Mouse (Mus musculus) testis, adult 10 weeks (tissue): ENCODE measurements around the gene Pkd2l1. TPM values are rescaled to one million over a fixed set of nuclear protein-coding genes. Genes with fewer than 3 reads are reported as not detected.

Experiments
- polyA plus RNA-seq: library from polyadenylated mRNA; stranded (reverse); fragments of 350-450 nt; fragmentation: Illumina TruSeq; extraction: RNeasy Lipid Tissue Mini Kit (QIAGEN cat#74804); gene quantifications from one replicate; pipeline ENCODE4 v1.2.3, GENCODE M21; 2014; ENCODE audit warnings: low read depth, low replicate concordance

Pkd2l1 gene
- polyA plus RNA-seq, result 4.5 TPM

GRCm38 (mm10) chr19:44192342-44192741 is at the start of gene Pkd2l1:
Gene Pkd2l1, minus strand, starts transcription at chr19:44192442.

GRCm38 (mm10) chr19:44203015-44203564 is 10.8 kb upstream of the Pkd2l1 start, which contains the start of gene Scd3:
Gene Scd3, plus strand, starts transcription at chr19:44203269.

GRCm38 (mm10) chr19:44145702-44146567 is 46.3 kb downstream of the Pkd2l1 start, which contains the start of gene Bloc1s2:
Gene Bloc1s2, minus strand, starts transcription at chr19:44146446.

GRCm38 (mm10) chr19:44135072-44135959 is 56.9 kb downstream of the Pkd2l1 start, which contains the start of gene Cwf19l1:
Gene Cwf19l1, minus strand, starts transcription at chr19:44135876.

GRCm38 (mm10) chr19:44106831-44107660 is 85.2 kb downstream of the Pkd2l1 start, which contains the start of gene Chuk:
Gene Chuk, minus strand, starts transcription at chr19:44107480.

Other genes with a start within 250 kb of the Pkd2l1 start
- gene Cpn1, start 205.9 kb downstream of the Pkd2l1 start, polyA plus RNA-seq, result 0.91 TPM
- gene Cyp2c23, start 163.2 kb downstream of the Pkd2l1 start, polyA plus RNA-seq, result 1.0 TPM
- gene Erlin1, start 122.7 kb downstream of the Pkd2l1 start, polyA plus RNA-seq, result 69.0 TPM
- 69.4 TPM for gene Chuk, start 85.0 kb downstream of the Pkd2l1 start, polyA plus RNA-seq
- 11.8 TPM for gene Cwf19l1, start 56.6 kb downstream of the Pkd2l1 start, polyA plus RNA-seq
- gene Bloc1s2, start 46.0 kb downstream of the Pkd2l1 start, polyA plus RNA-seq, result 72.1 TPM
- 2.3 TPM for gene Scd3, start 10.8 kb upstream of the Pkd2l1 start, polyA plus RNA-seq
- gene Scd2, start 101.2 kb upstream of the Pkd2l1 start, polyA plus RNA-seq, result 82.3 TPM
- 0.56 TPM for gene Scd4, start 140.7 kb upstream of the Pkd2l1 start, polyA plus RNA-seq
- 16.7 TPM for gene Scd1, start 215.4 kb upstream of the Pkd2l1 start, polyA plus RNA-seq